Mouse (Mus musculus) hindbrain, postnatal 0 days (tissue): ENCODE data around the gene Msh3. TPM values are rescaled to one million over a fixed set of nuclear protein-coding genes. Genes with fewer than 3 reads are reported as not detected.
A peak's percentile ranks its signal among the peaks of the same experiment; 100 is the strongest.

Experiments used
- ATAC-seq: fragments of 200-750 bp; cut with Nextera tagmentation; 2 replicates; pipeline ENCODE4 v1.8.0; 2017; ENCODE audit warnings: mild to moderate bottlenecking, moderate TSS enrichment, moderate library complexity
- DNase-seq: peaks from one replicate; pipeline ENCODE4 v3.0.0-alpha.2; 2015; ENCODE audit warnings: low spot score
- H3K27ac ChIP-seq: fragments of 300-500 bp; sonication (generic); 2 replicates; pipeline ENCODE4 v1.5.1; 2014; ENCODE audit warnings: mild to moderate bottlenecking
- H3K27me3 ChIP-seq: fragments of 300-500 bp; sonication (generic); 2 replicates; pipeline ENCODE4 v1.6.1; 2014; ENCODE audit warnings: low read length, mixed read lengths; ENCODE audit not compliant: insufficient read depth
- H3K36me3 ChIP-seq: fragments of 300-500 bp; sonication (generic); 2 replicates; pipeline ENCODE4 v1.6.1; 2014; ENCODE audit warnings: low read length, mixed read lengths; ENCODE audit not compliant: insufficient read depth
- H3K4me1 ChIP-seq: fragments of 300-500 bp; sonication (generic); 2 replicates; pipeline ENCODE4 v1.6.1; 2014; ENCODE audit warnings: antibody characterized with exemption, low read length, mixed read lengths; ENCODE audit not compliant: insufficient read depth
- H3K4me2 ChIP-seq: fragments of 300-500 bp; sonication (generic); 2 replicates; pipeline ENCODE4 v1.6.1; 2014; ENCODE audit warnings: low read depth, mild to moderate bottlenecking, low read length, moderate library complexity, mixed read lengths
- H3K4me3 ChIP-seq: fragments of 300-500 bp; sonication (generic); 2 replicates; pipeline ENCODE4 v1.5.1; 2014; ENCODE audit warnings: low read length
- H3K9ac ChIP-seq: fragments of 300-500 bp; sonication (generic); replicated peaks from 2 replicates; pipeline ENCODE4 v1.6.1; 2014; ENCODE audit warnings: mild to moderate bottlenecking, low read length, moderate library complexity, mixed read lengths
- H3K9me3 ChIP-seq: fragments of 300-500 bp; sonication (generic); 2 replicates; pipeline ENCODE4 v1.6.1; 2016; ENCODE audit warnings: low read length, mixed read lengths
- CTCF ChIP-seq: IDR thresholded peaks from 2 replicates; pipeline ENCODE4 v1.5.1; 2016; ENCODE audit warnings: antibody characterized with exemption, control low read depth, low read depth
- WGBS: fragments of 180-500 bp; shearing (Covaris S2); extraction: QIAGEN DNeasy Blood & Tissue Kit; methylation state at CpG from one replicate; pipeline ENCODE4 v1.1.7; 2014; 5-methylcytosine and 5-hydroxymethylcytosine counted together
- polyA plus RNA-seq: library from polyadenylated mRNA; unstranded; fragments of >200 nt; fragmentation: Nextera tagmentation; extraction: Ambion mirVana; gene quantifications from 2 replicates; pipeline ENCODE4 v1.2.1, GENCODE M21; 2015
- total RNA-seq: library from RNA; depleted of rRNA; stranded (reverse); fragments of >200 nt; gene quantifications from 2 replicates; pipeline ENCODE4 v1.2.3, GENCODE M21; 2014

Msh3 gene
- total and polyA plus RNA-seq, 2 experiments from 2014 or later, result 15.0 to 21.1 TPM

- H3K9me3 ChIP-seq, result no peaks in the 10 kb centered on the region
- no peak overlapping the region for H3K9ac ChIP-seq
- H3K4me2 ChIP-seq, result no peak overlapping the region
- TF ChIP-seq CTCF, result no peak
- H3K4me1 ChIP-seq, result no peaks in the 10 kb centered on the region
- no peaks in the 10 kb centered on the region for H3K36me3 ChIP-seq
- H3K27me3 ChIP-seq, result no peaks in the 10 kb centered on the region
- DNase-seq (no peak), ATAC-seq (peak; percentile 35; the same call in 1 of the 2 replicates)
- H3K27ac ChIP-seq, result no peak overlapping the region
- 79% methylated on average over 4 of the region's 4 CpGs for WGBS
- H3K4me3 ChIP-seq, result no peak overlapping the region
Measured at GRCm38 (mm10) chr13:92241426-92241825, 113.4 kb downstream of the Msh3 start.

- 93% methylated on average over 3 of the region's 3 CpGs for WGBS
- Histone ChIP-seq H3K4me3 (no peak overlapping the region), H3K4me1 (no peaks in the 10 kb centered on the region), H3K9me3 (no peaks in the 10 kb centered on the region), H3K27me3 (no peaks in the 10 kb centered on the region), H3K36me3 (0 out of 2 replicates have a peak, but pooled peaks cover 3% of the 10 kb centered on the region), H3K4me2 (no peak overlapping the region), H3K9ac (no peak overlapping the region), H3K27ac (no peak overlapping the region)
- TF ChIP-seq CTCF, result no peak
- DNase-seq (no peak), ATAC-seq (no peak)
Measured at GRCm38 (mm10) chr13:92237887-92238286, 116.9 kb downstream of the Msh3 start.

- Histone ChIP-seq H3K36me3 (0 out of 2 replicates have a peak, but pooled peaks cover 3% of the 10 kb centered on the region), H3K9me3 (no peaks in the 10 kb centered on the region), H3K4me3 (no peak overlapping the region), H3K4me1 (no peaks in the 10 kb centered on the region), H3K27ac (no peak overlapping the region), H3K4me2 (no peak overlapping the region), H3K27me3 (no peaks in the 10 kb centered on the region), H3K9ac (no peak overlapping the region)
- ATAC-seq (no peak), DNase-seq (no peak)
- 92% methylated on average over 4 of the region's 4 CpGs for WGBS
- no peak for TF ChIP-seq CTCF
Measured at GRCm38 (mm10) chr13:92237016-92237415, 117.8 kb downstream of the Msh3 start.

- no peaks in the 10 kb centered on the region for H3K9me3 ChIP-seq
- no peak for TF ChIP-seq CTCF
- 87% methylated on average over 9 of the region's 9 CpGs for WGBS
- ATAC-seq (no peak), DNase-seq (no peak)
- no peak overlapping the region for H3K27ac ChIP-seq
- no peak overlapping the region for H3K4me3 ChIP-seq
- H3K36me3 ChIP-seq, result 0 out of 2 replicates have a peak, but pooled peaks cover 3% of the 10 kb centered on the region
- no peak overlapping the region for H3K4me2 ChIP-seq
- H3K9ac ChIP-seq, result no peak overlapping the region
- no peaks in the 10 kb centered on the region for H3K27me3 ChIP-seq
- no peaks in the 10 kb centered on the region for H3K4me1 ChIP-seq
Measured at GRCm38 (mm10) chr13:92232076-92232938, 122.5 kb downstream of the Msh3 start.

GRCm38 (mm10) chr13:92228037-92228436, 126.8 kb downstream of the Msh3 start:
- Histone ChIP-seq H3K36me3 (no peaks in the 10 kb centered on the region), H3K4me1 (no peaks in the 10 kb centered on the region), H3K27me3 (no peaks in the 10 kb centered on the region), H3K4me2 (no peak overlapping the region), H3K9ac (no peak overlapping the region), H3K4me3 (no peak overlapping the region), H3K27ac (no peak overlapping the region), H3K9me3 (no peaks in the 10 kb centered on the region)
- TF ChIP-seq CTCF, result no peak
- 70% methylated on average over 1 of the region's 1 CpGs for WGBS
- no peak for ATAC-seq
- DNase-seq, result no peak

- no peaks in the 10 kb centered on the region for H3K9me3 ChIP-seq
- H3K9ac ChIP-seq, result no peak overlapping the region
- no peak for DNase-seq
- H3K27ac ChIP-seq, result no peak overlapping the region
- no peak for TF ChIP-seq CTCF
- H3K36me3 ChIP-seq, result no peaks in the 10 kb centered on the region; the same call in 1 of the 2 replicates
- no peaks in the 10 kb centered on the region for H3K4me1 ChIP-seq
- ATAC-seq, result no peak
- no peak overlapping the region for H3K4me2 ChIP-seq
- no peak overlapping the region for H3K4me3 ChIP-seq
- no peaks in the 10 kb centered on the region for H3K27me3 ChIP-seq
- WGBS, result 94% methylated on average over 3 of the region's 3 CpGs
Measured at GRCm38 (mm10) chr13:92223567-92223966, 131.2 kb downstream of the Msh3 start.

- Histone ChIP-seq H3K4me2 (no peak overlapping the region), H3K4me3 (no peak overlapping the region), H3K27me3 (no peaks in the 10 kb centered on the region), H3K9ac (no peak overlapping the region), H3K4me1 (no peaks in the 10 kb centered on the region), H3K27ac (no peak overlapping the region), H3K36me3 (no peaks in the 10 kb centered on the region; the same call in 1 of the 2 replicates), H3K9me3 (no peaks in the 10 kb centered on the region)
- ATAC-seq (no peak), DNase-seq (no peak)
- WGBS, result 92% methylated on average over 5 of the region's 5 CpGs
- TF ChIP-seq CTCF, result no peak
Measured at GRCm38 (mm10) chr13:92222763-92223162, 132.0 kb downstream of the Msh3 start.
